In genomic region chr17:56018347-56019131, GRCm38 (mm10) we compare ENCODE assay signal across 8 mouse cellular contexts. TPM values are rescaled to one million over a fixed set of nuclear protein-coding genes. Genes with fewer than 3 reads are reported as not detected.
DNase-seq lines count a peak whose midpoint lies in the region; ATAC-seq and TF ChIP-seq lines count a peak whose summit lies in the region.

No protein-coding gene starts in this region.

- peaks cover 37% of the 10 kb centered on the region for H3K36me3 ChIP-seq in heart, embryonic 16.5 days (ENCODE audit: control insufficient read depth, insufficient read depth)
- H3K36me3 ChIP-seq in midbrain, embryonic 12.5 days: peaks cover 67% of the 10 kb centered on the region
- H3K36me3 ChIP-seq in thymus, adult 2 months (ENCODE audit: control insufficient read depth, insufficient read depth, low read length): peaks cover 29% of the 10 kb centered on the region

- TF ChIP-seq CTCF in thymus, adult 2 months (IDR thresholded peaks at IDR 0.05; ENCODE audit: borderline replicate concordance, control insufficient read depth, extremely low read depth, insufficient read depth, low read length, poor library complexity): peak; percentile 86; the same call in 1 of the 2 replicates

- ATAC-seq in cerebellum, adult (ENCODE audit: insufficient number of reproducible peaks, low FRiP score, low TSS enrichment): peak; percentile 64; the same call in 1 of the 2 replicates
- peak; percentile 19; the same call in 1 of the 2 replicates for ATAC-seq in heart, embryonic 16.5 days (replicated peaks; ENCODE audit: extremely low read depth, insufficient read depth, low FRiP score)
- ATAC-seq in midbrain, embryonic 12.5 days (ENCODE audit: low FRiP score, low read depth): no peak

- no peak overlapping the region for H3K9ac ChIP-seq in heart, embryonic 16.5 days (ENCODE audit: low read length)
- no peak overlapping the region for H3K9ac ChIP-seq in midbrain, embryonic 12.5 days (replicated peaks)

- 70% methylated on average over 20 of the region's 20 CpGs for WGBS in heart, embryonic 16.5 days
- 80% methylated on average over 20 of the region's 20 CpGs for WGBS in midbrain, embryonic 12.5 days
- 68% methylated on average over 20 of the region's 20 CpGs for WGBS in thymus, adult 2 months

- no peaks in the 10 kb centered on the region for H3K27me3 ChIP-seq in heart, embryonic 16.5 days (ENCODE audit: control insufficient read depth, insufficient read depth, low read length)
- no peaks in the 10 kb centered on the region for H3K27me3 ChIP-seq in midbrain, embryonic 12.5 days
- H3K27me3 ChIP-seq in thymus, adult 2 months (ENCODE audit: control insufficient read depth, insufficient read depth, low read length): no peaks in the 10 kb centered on the region

- no peaks in the 10 kb centered on the region for H3K9me3 ChIP-seq in heart, embryonic 16.5 days (replicated peaks; ENCODE audit: control insufficient read depth, low read length)
- H3K9me3 ChIP-seq in midbrain, embryonic 12.5 days: no peaks in the 10 kb centered on the region

- TF ChIP-seq POLR2A in thymus, adult 2 months (IDR thresholded peaks at IDR 0.05; ENCODE audit: control insufficient read depth, extremely low read depth, insufficient read depth, low read length, poor library complexity): no peak

- H3K4me1 ChIP-seq in heart, embryonic 16.5 days (ENCODE audit: control insufficient read depth, insufficient read depth, low read length): peaks cover 11% of the 10 kb centered on the region; the same call in 1 of the 2 replicates
- peaks cover 10% of the 10 kb centered on the region; the same call in 1 of the 2 replicates for H3K4me1 ChIP-seq in midbrain, embryonic 12.5 days
- H3K4me1 ChIP-seq in thymus, adult 2 months (replicated peaks; ENCODE audit: control insufficient read depth, insufficient read depth, low read length): peaks cover 50% of the 10 kb centered on the region

- no peak overlapping the region for H3K4me3 ChIP-seq in heart, embryonic 16.5 days (ENCODE audit: low read length)
- no peak overlapping the region for H3K4me3 ChIP-seq in midbrain, embryonic 12.5 days
- no peak overlapping the region for H3K4me3 ChIP-seq in thymus, adult 2 months (ENCODE audit: control insufficient read depth, insufficient read depth, low read length)

- no peak overlapping the region for H3K4me2 ChIP-seq in heart, embryonic 16.5 days (ENCODE audit: low read depth, low read length)
- no peak overlapping the region for H3K4me2 ChIP-seq in midbrain, embryonic 12.5 days (replicated peaks)

- H3K27ac ChIP-seq in heart, embryonic 16.5 days (ENCODE audit: low read length): no peak overlapping the region
- H3K27ac ChIP-seq in midbrain, embryonic 12.5 days (replicated peaks): 0 out of 2 replicates have a peak overlapping the region, but pooled peaks have one; percentile 10
- no peak overlapping the region for H3K27ac ChIP-seq in thymus, adult 2 months (ENCODE audit: control insufficient read depth, insufficient read depth, low read length)

- peak; percentile 28 for DNase-seq in embryo, embryonic 10.5 days (ENCODE audit: low spot score)
- no peak for DNase-seq in embryo, embryonic 9.5 days (ENCODE audit: extremely low spot score)
- DNase-seq in B cell, adult 2 months: peak; percentile 67 to 69
- DNase-seq in layer of hippocampus, adult 9-11 months: peak; percentile 74
- peak; percentile 82 for DNase-seq in thymus, adult 2 months

RNA-seq across cellular contexts. Expression of gene Mpnd, which starts 13.0 kb away (rescaled TPM):
- 77.4 and 78.0 TPM in 2 replicates for polyA plus RNA-seq in heart, embryonic 16.5 days (2015; fragmentation: Nextera tagmentation; extraction: Ambion mirVana)
- polyA plus RNA-seq in midbrain, embryonic 12.5 days (2016; fragmentation: Nextera tagmentation; extraction: Ambion mirVana): 195 and 205 TPM in 2 replicates
- polyA plus RNA-seq in thymus, adult 2 months (2012; rRNA removed): 180 and 188 TPM in 2 replicates

RNA-seq across cellular contexts. Expression of gene Stap2, which starts 13.2 kb away (rescaled TPM):
- polyA plus RNA-seq in heart, embryonic 16.5 days (2015; fragmentation: Nextera tagmentation; extraction: Ambion mirVana): 16.6 and 17.9 TPM in 2 replicates
- 4.7 and 5.7 TPM in 2 replicates for polyA plus RNA-seq in midbrain, embryonic 12.5 days (2016; fragmentation: Nextera tagmentation; extraction: Ambion mirVana)
- 16.4 and 22.2 TPM in 2 replicates for polyA plus RNA-seq in thymus, adult 2 months (2012; rRNA removed)

RNA-seq across cellular contexts. Expression of gene Sh3gl1, which starts 17.9 kb away (rescaled TPM):
- 81.1 and 82.8 TPM in 2 replicates for polyA plus RNA-seq in heart, embryonic 16.5 days (2015; fragmentation: Nextera tagmentation; extraction: Ambion mirVana)
- polyA plus RNA-seq in midbrain, embryonic 12.5 days (2016; fragmentation: Nextera tagmentation; extraction: Ambion mirVana): 131 and 138 TPM in 2 replicates
- 216 and 248 TPM in 2 replicates for polyA plus RNA-seq in thymus, adult 2 months (2012; rRNA removed)

RNA-seq across cellular contexts. Expression of gene Chaf1a, which starts 21.7 kb away (rescaled TPM):
- polyA plus RNA-seq in heart, embryonic 16.5 days (2015; fragmentation: Nextera tagmentation; extraction: Ambion mirVana): 12.1 and 12.7 TPM in 2 replicates
- 32.5 and 34.5 TPM in 2 replicates for polyA plus RNA-seq in midbrain, embryonic 12.5 days (2016; fragmentation: Nextera tagmentation; extraction: Ambion mirVana)
- 16.9 and 21.4 TPM in 2 replicates for polyA plus RNA-seq in thymus, adult 2 months (2012; rRNA removed)

RNA-seq across cellular contexts. Expression of gene Fsd1, which starts 32.2 kb away (rescaled TPM):
- 2.3 and 3.5 TPM in 2 replicates for polyA plus RNA-seq in heart, embryonic 16.5 days (2015; fragmentation: Nextera tagmentation; extraction: Ambion mirVana)
- 89.8 and 98.3 TPM in 2 replicates for polyA plus RNA-seq in midbrain, embryonic 12.5 days (2016; fragmentation: Nextera tagmentation; extraction: Ambion mirVana)
- 0.26 and 0.62 TPM in 2 replicates for polyA plus RNA-seq in thymus, adult 2 months (2012; rRNA removed)
